ENCODE assay signal across 19 mouse cellular contexts in the genomic region with DNA sequence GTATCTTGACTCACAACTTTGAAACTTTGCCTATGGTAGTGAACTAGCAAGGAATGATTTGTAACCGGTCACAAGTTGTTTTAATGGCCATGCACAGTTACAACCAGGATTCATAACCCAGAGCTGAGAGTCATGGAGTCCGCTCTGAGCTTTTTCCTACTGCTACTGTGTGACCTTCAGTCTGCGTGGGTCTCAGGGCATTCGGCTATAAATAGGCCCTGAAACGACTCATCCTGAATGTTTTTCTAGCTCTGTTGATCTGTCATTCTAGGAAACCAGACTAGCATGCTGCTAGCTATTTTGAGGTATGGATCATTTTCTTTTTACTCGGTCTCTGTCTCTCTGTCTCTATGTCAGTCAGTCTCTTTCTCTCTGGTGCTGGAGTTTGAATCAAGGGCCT. TPM values are rescaled to one million over a fixed set of nuclear protein-coding genes. Genes with fewer than 3 reads are reported as not detected.
DNase-seq lines count a peak whose midpoint lies in the region; ATAC-seq and TF ChIP-seq lines count a peak whose summit lies in the region.
"Had no signal": no experiment of that assay in that cellular context is flagged by ENCODE, and none has a peak within 500 bp of the region (broad histone marks: within the 10 kb centered on the region; RNA-seq: fewer than 3 reads in every experiment).

No protein-coding gene starts in this region.

- H3K4me3 ChIP-seq in gastrocnemius, adult 2 months: peak overlapping the region; percentile 42
- H3K4me3 ChIP-seq in heart, embryonic 12.5 days: no peak overlapping the region
- no peak overlapping the region for H3K4me3 ChIP-seq in heart, embryonic 16.5 days (ENCODE audit: low read length)
- H3K4me3 ChIP-seq: embryonic facial prominence, embryonic 12.5 days; forebrain, embryonic 15.5 days; hindbrain, embryonic 13.5 days had no signal

- no peaks in the 10 kb centered on the region for H3K27me3 ChIP-seq in heart, embryonic 12.5 days (replicated peaks)
- H3K27me3 ChIP-seq in heart, embryonic 16.5 days (ENCODE audit: control insufficient read depth, insufficient read depth, low read length): no peaks in the 10 kb centered on the region
- H3K27me3 ChIP-seq: embryonic facial prominence, embryonic 12.5 days; forebrain, embryonic 15.5 days; hindbrain, embryonic 13.5 days had no signal

- H3K9ac ChIP-seq in heart, embryonic 12.5 days: no peak overlapping the region
- H3K9ac ChIP-seq in heart, embryonic 16.5 days (ENCODE audit: low read length): 0 out of 2 replicates have a peak overlapping the region, but pooled peaks have one; percentile 22
- H3K9ac ChIP-seq: embryonic facial prominence, embryonic 12.5 days; forebrain, embryonic 15.5 days; hindbrain, embryonic 13.5 days had no signal

- intact Hi-C loops in gastrocnemius, adult 2 months (cut with DNase I): no loop called here
- intact Hi-C loops in gastrocnemius, postnatal 14 days (cut with DNase I; ENCODE audit: low total_unique reads): no loop called here
- intact Hi-C loops in heart, postnatal 25 days (cut with DNase I): no loop called here

- no peak overlapping the region for H3K4me2 ChIP-seq in heart, embryonic 12.5 days
- H3K4me2 ChIP-seq in heart, embryonic 16.5 days (ENCODE audit: low read depth, low read length): peak overlapping the region; percentile 16; the same call in 1 of the 2 replicates
- H3K4me2 ChIP-seq: embryonic facial prominence, embryonic 12.5 days; forebrain, embryonic 15.5 days; hindbrain, embryonic 13.5 days had no signal

- no peak for DNase-seq in gastrocnemius, adult 2 months
- no peak for DNase-seq in gastrocnemius, postnatal 14 days
- no peak for DNase-seq in heart, adult 11 months
- no peak for DNase-seq in heart, postnatal 25 days (ENCODE audit: low spot score)
- DNase-seq in skeletal muscle tissue, adult 2 months (ENCODE audit: low read depth, low spot score): peak; percentile 74
- DNase-seq: adrenal gland, postnatal 10 days; cerebellum, adult 11-12 months; cerebellum, adult 9-10 months; cerebellum, postnatal 25 days; gastrocnemius, postnatal 36 days; kidney, adult 11 months; kidney, adult 9 months had no signal

- WGBS in heart, embryonic 12.5 days: 46% methylated on average over 6 of the region's 6 CpGs
- 38% methylated on average over 6 of the region's 6 CpGs for WGBS in heart, embryonic 16.5 days

- TF ChIP-seq CTCF in gastrocnemius, adult 2 months (IDR thresholded peaks at IDR 0.05): no peak

- H3K27ac ChIP-seq in gastrocnemius, adult 2 months: peak overlapping the region; percentile 89
- peak overlapping the region; percentile 73 for H3K27ac ChIP-seq in heart, embryonic 12.5 days (ENCODE audit: poor library complexity, severe bottlenecking)
- H3K27ac ChIP-seq in heart, embryonic 16.5 days (ENCODE audit: low read length): peak overlapping the region; percentile 65
- H3K27ac ChIP-seq: embryonic facial prominence, embryonic 12.5 days; forebrain, embryonic 15.5 days; hindbrain, embryonic 13.5 days; hindbrain, postnatal 0 days; kidney, postnatal 0 days had no signal

- H3K36me3 ChIP-seq in heart, embryonic 12.5 days: peaks cover 11% of the 10 kb centered on the region
- peaks cover 4% of the 10 kb centered on the region; the same call in 1 of the 2 replicates for H3K36me3 ChIP-seq in heart, embryonic 16.5 days (ENCODE audit: control insufficient read depth, insufficient read depth)
- H3K36me3 ChIP-seq: embryonic facial prominence, embryonic 12.5 days; forebrain, embryonic 15.5 days; hindbrain, embryonic 13.5 days had no signal

- H3K9me3 ChIP-seq in heart, embryonic 12.5 days (replicated peaks): peaks cover 6% of the 10 kb centered on the region
- H3K9me3 ChIP-seq in heart, embryonic 16.5 days (replicated peaks; ENCODE audit: control insufficient read depth, low read length): peaks cover 8% of the 10 kb centered on the region
- H3K9me3 ChIP-seq: embryonic facial prominence, embryonic 12.5 days had no signal

- ATAC-seq in heart, embryonic 12.5 days (ENCODE audit: insufficient number of reproducible peaks, low FRiP score): no peak
- no peak for ATAC-seq in heart, embryonic 16.5 days (replicated peaks; ENCODE audit: extremely low read depth, insufficient read depth, low FRiP score)
- ATAC-seq: forebrain, embryonic 15.5 days; hindbrain, postnatal 0 days had no signal

- H3K4me1 ChIP-seq in heart, embryonic 12.5 days (replicated peaks): peaks cover 31% of the 10 kb centered on the region
- H3K4me1 ChIP-seq in heart, embryonic 16.5 days (ENCODE audit: control insufficient read depth, insufficient read depth, low read length): peaks cover 26% of the 10 kb centered on the region
- H3K4me1 ChIP-seq: forebrain, embryonic 15.5 days; hindbrain, embryonic 13.5 days had no signal

RNA-seq across cellular contexts. Expression of a gene that starts 20.3 kb away (rescaled TPM):
- 10 to 100 TPM; 24.0 to 25.9 TPM for total RNA-seq in gastrocnemius, adult 2 months (2021)
- total RNA-seq in gastrocnemius, postnatal 14 days (2021): 10 to 100 TPM in 1 of 2 experiments, 1 to 10 TPM in 1; 9.5 to 14.4 TPM
- polyA plus RNA-seq in heart, embryonic 12.5 days (2016; fragmentation: Nextera tagmentation; extraction: Ambion mirVana): 1.6 and 1.9 TPM in 2 replicates
- polyA plus RNA-seq in heart, embryonic 16.5 days (2015; fragmentation: Nextera tagmentation; extraction: Ambion mirVana): 1.5 and 1.6 TPM in 2 replicates
- 10 to 100 TPM; 14.8 to 20.8 TPM for total RNA-seq in heart, postnatal 25 days (2021)

RNA-seq across cellular contexts. Expression of a gene that starts 36.8 kb away (rescaled TPM):
- 10 to 100 TPM; 34.8 to 35.4 TPM for total RNA-seq in gastrocnemius, adult 2 months (2021)
- 10 to 100 TPM; 30.6 to 36.7 TPM for total RNA-seq in gastrocnemius, postnatal 14 days (2021)
- polyA plus RNA-seq in heart, embryonic 12.5 days (2016; fragmentation: Nextera tagmentation; extraction: Ambion mirVana): 171 and 173 TPM in 2 replicates
- 129 and 131 TPM in 2 replicates for polyA plus RNA-seq in heart, embryonic 16.5 days (2015; fragmentation: Nextera tagmentation; extraction: Ambion mirVana)
- 10 to 100 TPM; 30.5 to 37.1 TPM for total RNA-seq in heart, postnatal 25 days (2021)
